Mouse (Mus musculus) right cerebral cortex, postnatal 4 days (tissue): ENCODE results near the gene Las1l.
A peak's percentile ranks its signal among the peaks of the same experiment; 100 is the strongest.
"Not testable (repeated sequence)": the region's sequence is repeated elsewhere in the genome, so short reads cannot be mapped to it uniquely, and the experiment has no call there.

Experiments used
- DNase-seq: peaks from one replicate; pipeline ENCODE4 v3.0.0-alpha.2; 2022

Gene Las1l

GRCm38 (mm10) chrX:95956497-95957293 lies at the start of gene Las1l:
TSS of gene Las1l (minus strand) at chrX:95956962.
- DNase-seq = peak; percentile 80

DNA sequence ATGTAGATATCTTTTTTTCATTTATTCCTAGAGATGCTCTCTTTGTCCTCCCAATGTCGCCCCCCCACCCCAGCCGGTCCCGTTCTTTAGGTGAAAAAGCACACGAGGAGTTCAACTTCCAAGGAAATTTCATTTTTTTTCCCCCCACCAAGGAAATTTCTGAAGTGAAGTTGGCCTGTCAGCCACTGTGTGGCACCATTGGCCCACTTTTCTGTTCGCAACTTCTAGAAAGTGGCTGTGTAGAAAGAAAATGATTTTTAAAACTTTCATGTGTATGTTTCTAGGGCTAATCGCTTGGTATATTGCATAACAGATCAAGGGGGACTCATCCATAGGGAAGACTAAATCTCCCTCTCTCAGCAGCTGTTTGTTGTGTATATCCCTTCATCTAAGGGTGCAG lies 49.6 kb upstream of the Las1l start:
- peak; percentile 10 for DNase-seq

DNA sequence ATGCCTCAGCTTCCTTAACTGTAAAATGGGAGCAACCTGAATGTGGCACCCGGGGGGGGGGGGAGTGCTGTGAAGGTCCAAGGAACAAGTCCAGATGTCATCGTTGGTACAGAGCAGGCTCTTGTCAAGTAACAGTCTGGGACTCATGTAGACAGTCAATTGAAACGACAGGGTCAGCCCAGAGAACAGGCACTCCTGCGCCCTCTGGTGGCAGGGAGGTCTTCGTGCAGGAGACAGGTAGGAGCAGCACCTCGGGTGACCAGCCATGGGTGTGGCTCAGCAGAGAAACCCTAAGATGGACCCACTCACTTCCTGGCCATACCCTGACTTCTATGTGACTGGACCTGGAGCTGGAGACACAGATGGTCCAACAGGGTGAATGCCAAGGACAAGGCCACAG lies 42.8 kb upstream of the Las1l start:
- no peak for DNase-seq

DNA sequence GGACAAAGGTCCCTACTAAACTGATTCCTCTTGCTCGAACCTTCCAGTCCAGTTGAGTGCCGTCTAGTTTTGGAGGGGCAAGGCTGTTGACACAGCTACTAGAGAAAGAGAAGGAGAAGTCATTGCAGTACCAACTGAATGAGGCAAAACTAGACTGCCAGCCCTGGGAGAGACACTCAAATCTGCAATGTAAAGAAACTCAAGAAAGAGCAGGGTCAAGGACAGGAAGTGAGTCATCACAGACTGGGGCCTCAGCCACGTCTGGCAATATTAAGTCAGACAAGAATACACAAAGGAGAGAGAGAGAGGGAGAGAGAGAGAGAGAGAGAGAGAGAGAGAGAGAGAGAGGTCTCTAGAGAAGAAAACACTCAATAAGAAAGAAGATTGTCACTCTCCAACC lies 36.4 kb upstream of the Las1l start:
- no peak for DNase-seq

DNA sequence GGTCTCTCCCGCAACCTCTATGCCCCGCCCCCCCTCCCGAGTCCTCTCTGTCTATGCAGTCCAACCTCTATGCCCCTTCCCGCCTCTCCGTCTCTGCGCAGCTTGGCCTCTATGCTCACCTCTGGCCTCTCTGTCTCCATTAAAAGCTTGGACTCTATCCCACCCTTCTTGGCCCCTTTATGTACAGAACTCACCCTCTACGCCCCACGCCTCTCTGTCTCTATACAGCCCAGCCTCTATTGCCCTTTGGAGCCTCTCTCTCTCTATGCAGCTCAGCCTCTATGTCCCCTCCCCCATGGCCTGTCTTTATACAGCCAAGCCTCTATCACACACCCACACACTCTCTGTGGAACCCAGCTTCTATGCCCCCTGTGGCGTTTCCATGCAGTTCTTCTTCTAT lies 13.2 kb upstream of the Las1l start:
- DNase-seq = no peak

GRCm38 (mm10) chrX:95969116-95969515 lies 12.4 kb upstream of the Las1l start:
- DNase-seq = no peak

GRCm38 (mm10) chrX:95968594-95968965 lies 11.8 kb upstream of the Las1l start:
- DNase-seq = peak; percentile 67

- peak; percentile 42 for DNase-seq
These were observed 11.3 kb upstream of the Las1l start for GRCm38 (mm10) chrX:95967847-95968593.

DNA sequence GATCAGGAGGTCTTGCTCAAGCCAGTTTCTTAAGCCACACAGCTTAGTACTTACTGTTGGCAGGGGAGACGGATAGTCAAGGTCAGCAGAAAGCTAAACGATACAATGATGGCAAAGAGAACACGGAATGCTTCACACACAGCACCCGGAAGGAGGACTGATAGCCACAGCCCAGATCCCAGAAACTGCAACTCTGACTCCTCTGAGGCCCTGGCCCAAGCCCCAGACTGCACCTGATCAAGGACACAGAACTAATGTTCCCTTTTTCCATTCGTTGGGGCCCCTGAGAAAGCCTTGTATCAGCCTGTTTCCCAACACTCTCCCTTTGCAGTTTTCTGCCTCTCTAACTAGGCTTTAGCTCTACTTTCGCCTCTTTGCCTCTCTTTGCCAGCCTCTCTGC lies 8.3 kb upstream of the Las1l start:
- no peak for DNase-seq

DNA sequence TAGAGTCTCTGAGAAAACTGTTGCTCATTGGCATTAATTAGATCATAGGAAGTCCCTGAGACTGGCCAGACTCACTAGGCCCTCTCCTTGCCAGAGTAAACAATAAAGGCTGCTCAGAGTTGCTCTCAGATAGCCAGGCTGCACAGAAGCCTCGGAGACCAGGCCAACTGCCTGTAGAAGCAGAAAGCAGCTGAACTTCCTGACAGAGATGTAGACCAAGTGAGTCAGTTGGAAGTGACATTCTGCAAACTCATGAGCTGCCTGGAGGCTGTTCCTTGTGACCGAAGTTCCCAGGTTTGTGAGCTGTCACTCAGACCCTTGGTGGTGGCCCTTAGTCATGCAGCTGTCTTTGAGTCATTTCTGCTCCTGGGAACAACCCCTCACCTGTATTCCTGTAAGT lies 6.6 kb upstream of the Las1l start:
- no peak for DNase-seq

DNA sequence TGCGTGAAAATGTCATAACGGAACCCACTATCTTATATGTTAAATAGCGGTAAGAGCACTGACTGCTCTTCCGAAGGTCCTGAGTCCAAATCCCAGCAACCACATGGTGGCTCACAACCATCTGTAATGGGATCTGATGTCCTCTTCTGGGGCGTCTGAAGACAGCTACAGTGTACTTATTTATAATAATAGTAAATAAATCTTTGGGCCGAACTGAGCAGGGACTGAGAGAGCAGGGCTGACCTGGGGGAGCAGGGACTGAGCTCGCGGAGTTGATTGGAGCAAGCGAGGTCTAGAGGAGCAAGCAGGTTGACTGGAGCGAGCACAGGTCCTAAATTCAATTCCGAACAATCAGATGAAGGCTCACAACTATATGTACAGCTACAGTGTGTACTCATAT lies 699 bp upstream of the Las1l start:
- not testable (repeated sequence) for DNase-seq

DNA sequence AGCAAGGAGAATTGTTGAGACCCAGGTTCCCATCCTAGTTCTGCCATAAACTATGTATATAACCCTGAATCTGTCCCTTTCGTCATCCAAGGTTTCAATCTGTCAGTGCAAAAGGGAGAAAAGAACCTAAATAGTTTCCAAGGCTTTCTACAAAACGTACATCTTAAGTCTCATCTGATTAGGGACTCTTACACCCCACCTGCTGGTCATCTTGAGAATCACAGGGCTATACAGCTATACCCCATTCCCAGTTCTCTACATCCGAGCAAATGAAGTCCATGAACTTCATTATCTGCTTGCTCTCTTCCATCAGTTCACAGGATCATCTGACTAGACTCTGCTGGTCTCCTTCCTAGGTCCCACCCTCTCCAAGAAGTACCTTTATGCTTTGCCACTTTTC lies 6.0 kb downstream of the Las1l start:
- peak; percentile 60 for DNase-seq

DNA sequence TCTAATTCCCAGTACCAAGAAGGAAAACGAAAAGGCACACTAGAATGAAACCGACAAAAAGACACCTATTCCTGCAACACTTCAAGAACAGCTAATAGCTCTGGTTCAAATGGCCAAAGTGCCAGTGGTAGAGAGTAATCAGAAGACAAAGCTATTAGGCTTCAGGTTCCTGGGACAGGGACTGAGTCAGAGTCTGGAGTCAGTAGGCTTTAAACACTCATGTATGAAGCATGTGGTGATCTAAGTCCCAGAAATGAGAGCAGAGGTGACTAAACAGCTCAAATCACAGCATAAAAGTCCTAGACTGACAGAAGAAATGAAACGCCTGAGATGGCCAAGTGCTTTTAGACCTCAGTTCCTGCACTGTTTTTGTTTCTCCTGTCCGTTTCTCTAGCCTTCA lies 8.6 kb downstream of the Las1l start:
- DNase-seq = no peak

GRCm38 (mm10) chrX:95945496-95945895 lies 11.3 kb downstream of the Las1l start:
- DNase-seq = no peak

DNA sequence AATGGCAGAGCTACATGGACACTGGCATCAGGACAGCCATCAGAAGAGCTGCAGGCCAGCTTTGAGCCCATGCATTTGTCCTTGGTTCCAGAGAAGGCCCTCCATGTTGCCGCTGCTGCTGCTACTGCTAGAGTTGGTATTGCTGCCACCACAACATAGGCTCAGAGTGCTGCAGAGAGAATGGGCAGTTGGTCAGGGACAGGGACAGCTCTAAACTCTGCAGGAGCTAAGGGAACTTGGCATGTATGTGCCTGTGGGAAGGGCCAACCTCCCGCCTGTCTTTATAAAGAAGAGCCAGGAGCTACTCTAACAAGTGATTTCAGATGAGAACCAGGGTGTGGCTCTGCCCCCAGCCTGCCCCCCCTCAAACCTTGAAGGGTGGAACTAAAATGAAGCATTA lies 21.3 kb downstream of the Las1l start:
- DNase-seq = no peak

GRCm38 (mm10) chrX:95902716-95903115 lies 54.0 kb downstream of the Las1l start:
- no peak for DNase-seq
